Mouse (Mus musculus) adrenal gland, adult (tissue): ENCODE results near the gene 2310034G01Rik.
A peak's percentile ranks its signal among the peaks of the same experiment; 100 is the strongest.

Source experiments
- DNase-seq, 2 experiments: peaks; one replicate each; pipeline ENCODE4 v3.0.0; 2022 to 2023; ENCODE audit warnings: low spot score in 1 of 2; ENCODE audit not compliant: inconsistent age in 2 of 2

2310034G01Rik gene

GRCm38 (mm10) chr19:46303251-46304215 is 46.6 kb downstream of the 2310034G01Rik start:
- peak; percentile 22 to 25 for DNase-seq

- DNase-seq = peak in 1 of 2 experiments; percentile 3
These were observed 47.6 kb downstream of the 2310034G01Rik start for GRCm38 (mm10) chr19:46302551-46302950.

- DNase-seq = peak in 1 of 2 experiments; percentile 2
These were observed 49.6 kb downstream of the 2310034G01Rik start for GRCm38 (mm10) chr19:46300294-46301045.
